Comparison of ENCODE assay signal across 24 mouse cellular contexts in the genomic region with DNA sequence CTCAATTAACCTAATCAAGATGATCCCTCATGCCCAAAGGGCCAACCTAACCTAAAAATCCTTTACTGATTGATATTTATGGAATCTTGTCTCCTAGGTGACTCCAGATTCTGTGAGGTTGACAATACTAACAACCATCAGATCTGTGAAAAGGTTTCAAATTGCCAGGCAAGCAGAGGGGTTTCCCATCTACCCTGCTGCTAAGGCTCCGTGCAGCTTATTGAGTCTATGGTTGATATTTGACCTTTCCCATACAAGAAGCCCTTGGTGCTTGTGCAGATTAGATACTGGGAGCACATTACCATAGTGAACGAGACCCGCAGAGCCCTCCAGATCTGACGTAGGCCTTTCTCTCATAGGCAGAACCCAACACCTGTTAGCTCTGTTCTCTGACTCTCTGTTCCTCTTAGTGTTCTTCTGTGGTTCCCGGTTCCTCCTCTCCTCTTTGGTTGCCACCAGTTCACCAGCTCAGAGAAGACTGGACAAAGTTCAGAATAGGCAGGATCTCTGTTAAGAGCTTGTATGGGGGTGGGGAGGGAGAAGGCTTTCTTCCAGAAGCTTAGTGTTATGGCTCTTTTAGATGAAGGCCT.
"Had no signal": no experiment of that assay in that cellular context is flagged by ENCODE, and none has a peak within 500 bp of the region (broad histone marks: within the 10 kb centered on the region; RNA-seq: fewer than 3 reads in every experiment).

No protein-coding gene starts in this region.

- H3K4me2 ChIP-seq: heart, embryonic 13.5 days; heart, embryonic 15.5 days; hindbrain, embryonic 13.5 days; hindbrain, embryonic 15.5 days; kidney, embryonic 15.5 days; limb, embryonic 13.5 days; limb, embryonic 15.5 days; liver, embryonic 12.5 days had no signal

- H3K9me3 ChIP-seq: heart, embryonic 10.5 days; heart, embryonic 13.5 days; heart, embryonic 15.5 days; hindbrain, embryonic 13.5 days; hindbrain, embryonic 15.5 days; limb, embryonic 13.5 days; limb, embryonic 15.5 days; liver, embryonic 12.5 days had no signal

- ATAC-seq: hindbrain, postnatal 0 days; intestine, embryonic 16.5 days; liver, embryonic 12.5 days had no signal

- H3K27me3 ChIP-seq: heart, embryonic 13.5 days; heart, embryonic 15.5 days; hindbrain, embryonic 13.5 days; hindbrain, embryonic 15.5 days; kidney, embryonic 15.5 days; limb, embryonic 13.5 days; limb, embryonic 15.5 days; liver, embryonic 12.5 days had no signal

- H3K9ac ChIP-seq: heart, embryonic 13.5 days; heart, embryonic 15.5 days; hindbrain, embryonic 13.5 days; hindbrain, embryonic 15.5 days; kidney, embryonic 15.5 days; limb, embryonic 13.5 days; limb, embryonic 15.5 days; liver, embryonic 12.5 days had no signal

- H3K4me1 ChIP-seq: heart, embryonic 10.5 days; heart, embryonic 13.5 days; heart, embryonic 15.5 days; hindbrain, embryonic 13.5 days; hindbrain, embryonic 15.5 days; kidney, embryonic 15.5 days; limb, embryonic 13.5 days; liver, embryonic 12.5 days had no signal

- DNase-seq: gastrocnemius, postnatal 14 days; gastrocnemius, postnatal 36 days; heart, adult 18-20 months; heart, postnatal 14 days; heart, postnatal 36 days; kidney, adult 11 months; kidney, adult 2 months; kidney, adult 9 months; kidney, postnatal 14 days; kidney, postnatal 36 days; layer of hippocampus, adult 9-11 months; layer of hippocampus, postnatal 36 days had no signal

- H3K27ac ChIP-seq: heart, embryonic 10.5 days; heart, embryonic 13.5 days; heart, embryonic 15.5 days; hindbrain, embryonic 13.5 days; hindbrain, embryonic 15.5 days; hindbrain, postnatal 0 days; kidney, embryonic 15.5 days; kidney, postnatal 0 days; limb, embryonic 13.5 days; limb, embryonic 15.5 days; liver, embryonic 12.5 days had no signal

- H3K4me3 ChIP-seq: heart, embryonic 10.5 days; heart, embryonic 13.5 days; heart, embryonic 15.5 days; hindbrain, embryonic 13.5 days; hindbrain, embryonic 15.5 days; kidney, embryonic 15.5 days; limb, embryonic 13.5 days; limb, embryonic 15.5 days; liver, embryonic 12.5 days had no signal

- H3K36me3 ChIP-seq: heart, embryonic 10.5 days; heart, embryonic 13.5 days; heart, embryonic 15.5 days; hindbrain, embryonic 13.5 days; hindbrain, embryonic 15.5 days; kidney, embryonic 15.5 days; limb, embryonic 13.5 days; limb, embryonic 15.5 days; liver, embryonic 12.5 days had no signal
